Mouse (Mus musculus): ENCODE results near the gene Ttll11.

Ttll11 gene

DNA sequence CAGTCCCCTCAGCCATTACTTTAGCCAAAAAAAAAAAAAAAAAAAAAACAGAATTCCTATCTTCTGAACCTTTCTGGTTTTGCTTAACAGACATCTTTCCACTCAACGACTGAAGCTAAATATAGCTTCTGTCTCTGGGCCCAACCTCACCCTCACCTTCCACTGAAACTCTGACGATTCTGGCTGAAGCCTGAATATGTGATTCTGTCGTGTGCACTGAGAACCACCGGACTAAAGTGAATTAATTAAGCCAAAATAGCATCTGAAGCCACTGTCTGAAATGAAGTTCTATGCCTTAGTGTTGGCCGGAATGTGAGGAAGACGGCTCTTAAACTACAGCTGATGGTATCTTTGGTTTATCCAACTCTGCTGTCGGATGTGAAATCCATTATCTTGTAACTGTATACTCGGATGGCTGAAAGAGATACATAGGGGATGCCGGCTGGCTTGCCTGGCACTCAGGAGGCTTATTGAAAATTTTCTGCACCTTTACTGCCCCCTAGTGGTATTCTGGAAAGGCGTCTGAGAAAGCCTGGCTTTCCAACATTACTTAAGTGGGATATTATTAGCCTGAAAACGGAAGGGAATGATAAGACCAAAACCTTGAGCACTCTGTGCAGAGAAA lies 73.4 kb downstream of the Ttll11 start:
- in situ Hi-C loops (cut with MboI, MseI) = loop anchor here (5.0 to 10.0 kb wide), 3 partner anchors 171 to 361 kb away; no protein-coding TSS in a partner anchor

DNA sequence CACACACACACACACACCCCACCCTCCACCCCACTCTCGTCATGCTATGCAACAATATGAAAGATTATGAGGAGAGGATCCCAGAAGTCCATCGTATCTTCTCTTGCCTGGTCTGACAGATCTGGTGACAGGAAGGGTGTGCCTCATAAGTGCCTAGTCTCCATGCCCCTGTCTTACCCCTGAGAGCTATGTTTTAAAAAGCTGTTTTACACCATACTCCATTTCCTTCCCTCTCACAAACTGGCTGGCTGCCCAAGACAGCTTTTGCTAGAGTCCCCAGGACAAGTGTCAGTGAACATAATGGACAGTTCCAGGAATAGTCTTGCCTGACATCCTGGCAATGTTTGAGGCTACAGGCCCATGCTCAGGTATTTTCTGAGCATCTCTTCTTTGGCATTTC lies 78.9 kb downstream of the Ttll11 start:
- in situ Hi-C loops (cut with MboI, MseI) = loop anchor here (10.0 kb wide), 2 partner anchors 166 to 356 kb away; no protein-coding TSS in a partner anchor

DNA sequence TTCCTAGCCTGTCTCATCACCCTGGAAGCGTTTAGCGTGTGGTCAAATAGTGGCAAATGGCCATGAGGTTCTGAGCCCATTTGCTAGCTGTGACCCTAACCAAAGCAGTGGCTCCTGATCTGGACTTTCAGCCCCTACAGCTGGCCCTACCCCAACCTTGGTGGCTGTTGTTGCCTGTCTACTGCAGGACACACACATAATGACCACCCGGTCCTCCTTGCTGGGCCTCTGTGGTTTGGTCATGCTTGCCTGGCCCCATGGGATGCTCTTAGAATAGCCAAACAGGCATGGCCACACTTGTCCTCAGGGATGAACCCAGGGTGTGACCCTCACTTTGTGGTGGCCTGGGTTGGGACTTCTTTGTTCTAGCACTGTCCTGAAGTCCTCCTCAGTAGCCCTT lies 80.0 kb downstream of the Ttll11 start:
- in situ Hi-C loops (cut with MboI, MseI) = loop anchor here (10.0 kb wide), 2 partner anchors 165 to 355 kb away; no protein-coding TSS in a partner anchor

DNA sequence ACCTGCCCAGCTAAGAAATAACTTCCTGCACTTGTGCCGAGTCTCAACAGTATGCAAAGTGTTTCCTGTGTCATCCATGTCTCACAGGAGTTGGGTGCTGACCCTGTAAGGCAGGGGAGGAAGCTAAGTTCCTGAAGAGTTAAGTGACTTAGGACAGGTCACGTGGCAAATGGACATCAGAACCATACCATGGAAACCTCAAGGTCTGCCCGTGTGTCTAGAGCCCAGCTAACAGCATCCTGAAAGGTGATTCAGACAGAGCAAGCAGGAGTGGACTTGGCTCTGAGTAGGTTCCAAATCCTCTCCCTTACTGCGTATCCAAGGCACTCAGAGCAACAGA lies 80.6 kb downstream of the Ttll11 start:
- in situ Hi-C loops (cut with MboI, MseI) = no loop called here

DNA sequence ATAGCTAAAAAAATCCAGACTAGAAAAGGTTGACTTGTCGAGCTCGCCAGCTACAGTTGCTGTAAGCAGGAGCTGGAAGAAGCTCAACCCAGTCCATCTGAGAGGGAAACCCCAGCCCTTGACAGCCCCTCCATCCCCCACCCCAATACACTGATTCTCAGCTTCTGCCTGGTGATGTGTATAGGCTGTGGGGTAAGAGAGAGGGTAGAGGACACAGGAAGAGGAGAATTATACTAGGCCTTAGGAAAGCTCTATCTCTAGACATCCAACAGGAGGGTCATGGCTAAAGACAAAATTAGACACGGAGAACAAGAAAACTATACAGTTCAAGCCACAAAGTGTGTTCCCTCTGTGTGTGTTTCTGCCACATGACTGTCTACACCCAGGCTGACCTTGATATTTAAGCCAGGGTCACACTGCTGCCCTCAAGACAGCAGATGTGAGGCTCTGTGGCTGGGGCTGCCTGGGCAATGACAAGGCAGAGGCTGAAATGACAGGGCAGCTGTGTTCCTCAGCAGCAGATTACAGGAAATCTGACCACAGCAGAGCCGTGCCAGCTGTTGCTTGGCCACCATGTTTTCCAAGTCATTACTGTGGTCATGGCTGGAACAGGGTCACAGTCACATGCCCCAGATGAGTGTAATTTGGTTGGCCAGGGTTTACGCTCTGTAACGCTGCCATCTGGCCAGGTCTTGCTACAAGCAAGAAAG lies 81.1 kb downstream of the Ttll11 start:
- in situ Hi-C loops (cut with MboI, MseI) = no loop called here

DNA sequence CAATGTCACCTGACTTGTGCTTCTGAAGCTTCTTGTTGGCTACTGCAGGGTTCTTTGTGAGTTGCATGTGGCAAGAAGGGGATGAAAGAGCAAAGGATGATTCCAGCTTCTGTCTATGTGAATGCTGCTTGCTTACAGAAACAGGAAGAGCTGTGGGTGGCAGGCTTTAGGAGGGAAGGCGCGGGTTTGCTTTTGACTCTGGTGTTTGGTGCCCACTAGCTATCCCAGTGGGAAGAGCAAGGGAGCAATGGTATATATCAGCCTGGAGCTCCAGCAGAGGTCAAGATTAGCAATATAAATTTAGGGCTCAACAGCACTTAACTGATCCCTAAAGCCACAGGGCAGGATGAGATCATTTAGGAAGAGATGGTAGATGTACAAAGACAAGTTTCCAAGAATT lies 82.6 kb downstream of the Ttll11 start:
- in situ Hi-C loops (cut with MboI, MseI) = no loop called here

DNA sequence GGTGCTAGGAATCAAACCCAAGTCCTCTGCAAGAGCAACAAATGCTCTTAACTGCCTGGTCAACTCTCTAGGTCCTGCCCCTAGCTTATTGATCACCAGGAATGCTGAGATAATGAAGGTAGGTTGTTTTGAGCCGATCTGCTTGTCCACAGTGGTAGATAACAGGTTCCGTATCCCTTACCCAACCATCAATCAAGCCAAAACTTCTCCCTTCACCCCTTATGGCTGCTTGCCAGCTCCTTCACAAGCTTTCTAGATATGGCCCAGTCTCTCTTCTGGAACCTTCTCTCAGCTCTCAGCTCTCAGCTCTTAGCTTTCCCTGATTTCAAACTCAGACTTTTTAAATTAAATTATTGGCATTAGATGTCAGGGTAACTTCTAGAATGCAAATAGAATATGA lies 85.2 kb downstream of the Ttll11 start:
- in situ Hi-C loops (cut with MboI, MseI) = no loop called here

DNA sequence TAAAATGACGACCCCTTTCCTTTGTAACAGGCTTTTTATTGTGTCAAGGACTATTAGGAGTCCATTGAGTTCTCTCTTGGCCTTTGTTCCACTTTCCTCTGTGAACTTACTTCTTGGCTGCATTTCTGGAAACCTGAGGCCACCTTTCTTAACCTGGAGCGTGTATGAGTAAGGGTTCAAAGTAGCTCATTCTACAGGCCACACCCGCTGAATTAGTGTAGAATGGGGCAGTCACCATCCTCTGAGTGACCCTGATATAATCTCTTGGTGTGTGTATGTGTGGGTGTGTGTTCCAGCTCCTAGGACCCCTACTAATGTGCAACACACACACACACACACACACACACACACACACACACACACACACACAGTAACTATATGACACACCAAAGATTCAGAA lies 89.1 kb downstream of the Ttll11 start:
- in situ Hi-C loops (cut with MboI, MseI) = no loop called here

DNA sequence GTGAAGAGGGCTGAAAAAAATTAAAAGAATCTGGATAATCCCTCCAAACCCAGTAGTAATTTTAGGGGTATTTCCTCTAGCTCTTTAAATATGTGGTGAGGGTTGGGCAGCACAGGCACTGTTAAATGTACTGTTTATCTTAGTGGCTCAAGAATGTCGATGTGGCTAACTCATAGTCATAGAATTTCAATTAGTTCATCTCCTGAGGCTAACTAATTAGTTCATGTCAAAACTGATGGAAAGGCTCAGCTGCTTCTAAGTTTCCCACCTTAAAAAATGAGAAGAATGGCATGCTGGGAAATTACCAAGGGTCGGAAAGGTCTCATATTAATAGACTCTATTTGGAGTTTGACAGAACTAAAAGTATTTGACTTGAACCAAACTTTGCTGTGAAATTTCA lies 89.9 kb downstream of the Ttll11 start:
- in situ Hi-C loops (cut with MboI, MseI) = loop anchor here (10.0 kb wide), 1 partner anchor 1785 kb away; no protein-coding TSS in a partner anchor

DNA sequence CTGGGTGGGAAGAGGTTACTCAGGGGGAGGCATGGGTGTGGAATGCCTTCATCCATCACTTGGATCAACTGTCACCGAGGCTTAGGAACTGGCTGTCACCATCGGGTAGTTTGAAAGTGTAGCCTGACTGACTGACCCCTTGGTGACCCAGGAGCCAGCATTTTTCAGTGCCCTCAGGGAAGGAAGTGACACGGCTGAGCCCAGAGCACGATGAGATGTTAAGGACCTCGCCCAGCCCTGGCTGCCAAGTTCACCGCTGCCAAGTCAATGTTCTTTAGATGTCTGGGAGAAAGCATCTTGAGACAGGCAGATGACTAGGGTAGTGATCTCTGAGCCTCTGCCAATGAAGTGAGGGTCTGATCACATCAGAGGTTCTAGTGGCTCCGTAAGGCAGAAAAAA lies 95.4 kb downstream of the Ttll11 start:
- in situ Hi-C loops (cut with MboI, MseI) = loop anchor here (10.0 kb wide), 1 partner anchor 1791 kb away; no protein-coding TSS in a partner anchor

DNA sequence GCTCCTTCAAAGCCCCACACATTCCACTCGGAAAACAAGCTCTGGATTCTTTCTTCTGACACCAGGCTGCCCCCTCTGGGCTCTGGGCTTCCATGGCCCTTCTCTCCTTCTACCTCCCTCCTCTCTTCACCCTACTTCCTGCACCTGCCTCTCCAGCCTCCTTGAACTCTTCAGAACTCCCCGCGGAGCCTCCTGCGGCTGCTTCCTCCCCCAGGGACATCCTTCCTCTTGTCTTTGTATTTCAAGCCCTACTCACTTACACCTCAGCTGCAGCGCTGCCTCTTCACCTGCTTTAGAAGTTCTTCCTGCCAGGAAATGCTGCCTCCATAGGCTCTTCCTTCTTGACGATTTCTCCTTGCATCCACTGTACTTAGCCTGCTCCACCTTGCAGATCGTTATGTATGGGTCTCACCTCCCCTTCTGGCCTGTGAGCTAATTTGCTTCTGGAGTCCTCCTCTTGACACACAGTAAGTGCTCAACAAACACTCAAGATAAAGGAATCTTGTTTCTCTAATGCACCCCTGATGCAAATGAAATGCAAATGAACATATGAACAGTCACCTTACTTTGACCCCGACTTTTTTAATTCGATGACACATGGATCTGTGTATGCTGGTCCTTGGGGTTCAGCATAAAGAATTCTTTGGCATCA lies 97.3 kb downstream of the Ttll11 start:
- in situ Hi-C loops (cut with MboI, MseI) = loop anchor here (10.0 kb wide), 1 partner anchor 1792 kb away; no protein-coding TSS in a partner anchor

DNA sequence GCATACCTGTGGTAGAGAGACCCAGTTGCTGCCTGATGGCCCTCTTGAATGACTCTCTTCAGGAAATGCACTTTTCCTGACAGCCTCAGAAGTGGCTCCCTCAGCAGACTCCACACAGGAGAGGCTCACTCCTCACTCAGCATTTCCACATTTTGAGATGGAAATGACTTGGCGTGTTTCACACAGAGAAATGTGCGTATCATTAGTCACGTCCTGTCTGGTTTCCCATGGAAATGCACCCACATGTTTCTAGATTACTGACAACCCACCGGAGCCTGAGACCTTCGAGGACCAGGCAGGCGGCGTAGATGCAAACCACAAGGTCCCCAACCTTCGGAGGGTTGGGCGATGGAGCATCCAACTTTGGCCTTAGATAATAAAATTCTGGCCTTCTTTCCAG lies 97.8 kb downstream of the Ttll11 start:
- in situ Hi-C loops (cut with MboI, MseI) = loop anchor here (10.0 kb wide), 1 partner anchor 1793 kb away; no protein-coding TSS in a partner anchor

DNA sequence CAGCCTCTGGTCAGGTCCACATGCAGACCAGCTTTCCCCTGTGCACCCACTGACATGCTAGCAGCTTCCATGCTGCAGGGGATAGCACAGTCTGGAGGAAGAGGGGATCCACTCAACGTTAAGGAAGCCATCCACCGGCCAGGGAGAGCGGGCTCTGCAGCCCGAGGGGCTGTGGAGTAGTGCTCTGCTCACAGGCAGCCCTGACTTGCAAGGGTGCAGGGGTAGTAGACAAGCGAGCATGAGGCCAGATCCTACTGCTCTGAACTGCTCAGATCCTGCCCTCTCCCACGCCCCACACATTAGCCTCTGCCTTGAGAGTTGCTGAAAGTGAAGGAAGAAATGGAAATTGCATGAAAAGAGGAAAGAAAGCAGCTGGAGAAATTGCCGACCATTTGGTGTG lies 99.4 kb downstream of the Ttll11 start:
- in situ Hi-C loops (cut with MboI, MseI) = loop anchor here (10.0 kb wide), 1 partner anchor 1794 kb away; no protein-coding TSS in a partner anchor

DNA sequence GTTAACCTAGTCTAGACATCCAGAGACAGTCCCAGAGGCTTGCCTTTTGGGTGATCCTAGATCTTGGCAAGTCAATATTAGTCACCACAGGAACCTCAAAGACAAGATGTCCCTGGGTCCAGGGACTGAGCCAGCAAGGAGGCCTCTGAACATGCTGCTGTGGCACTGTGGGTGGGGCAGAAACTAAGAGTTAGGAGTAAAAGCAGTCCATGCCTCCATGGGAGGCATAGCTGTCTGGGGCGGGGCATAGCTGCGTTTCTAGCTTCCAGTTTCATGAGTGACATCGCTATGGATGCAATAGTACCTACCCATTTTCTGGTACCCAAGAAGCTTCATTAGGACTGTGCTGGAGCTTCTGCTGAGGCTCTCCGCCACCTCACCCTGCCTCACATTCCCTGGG lies 99.8 kb downstream of the Ttll11 start:
- in situ Hi-C loops (cut with MboI, MseI) = loop anchor here (10.0 kb wide), 1 partner anchor 1795 kb away; no protein-coding TSS in a partner anchor

DNA sequence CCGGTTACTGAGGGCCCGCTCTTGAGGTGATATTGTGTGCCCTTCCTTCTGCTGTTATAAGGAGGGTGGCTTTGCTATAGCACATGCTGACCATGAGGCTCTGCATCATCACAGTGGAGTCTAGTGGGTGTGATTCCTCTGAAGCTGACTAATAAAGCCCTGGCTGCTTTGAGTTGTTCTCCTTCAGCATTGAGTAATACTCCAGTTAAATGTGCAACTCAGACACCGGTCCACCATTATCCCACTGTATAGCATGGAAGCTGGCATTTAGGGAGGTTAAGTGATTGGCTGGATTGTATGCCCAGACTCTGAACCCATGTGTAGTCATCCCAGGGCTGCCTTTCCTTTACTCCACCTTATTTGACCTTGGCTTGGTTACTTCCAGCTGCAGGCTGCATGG lies 101.2 kb downstream of the Ttll11 start:
- in situ Hi-C loops (cut with MboI, MseI) = no loop called here

DNA sequence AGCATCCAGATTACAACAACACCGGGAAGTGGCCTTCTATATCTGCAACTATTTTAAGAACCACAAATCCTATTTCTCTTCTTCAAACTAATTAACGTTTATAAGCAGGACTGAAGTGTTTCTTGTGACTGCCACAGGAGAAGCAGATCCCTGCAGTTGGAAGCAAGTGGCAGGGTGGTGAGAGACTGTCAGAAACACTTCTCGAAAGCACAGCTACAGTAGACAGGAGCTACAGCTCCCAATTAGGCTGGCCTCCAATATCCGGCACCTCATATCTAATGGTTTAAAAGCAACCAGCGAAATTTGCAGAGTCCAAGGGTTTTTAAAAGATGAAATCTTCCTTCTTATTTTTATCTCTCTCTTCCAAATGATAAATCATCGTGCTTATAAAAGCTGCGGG lies 104.1 kb downstream of the Ttll11 start:
- in situ Hi-C loops (cut with MboI, MseI) = no loop called here

DNA sequence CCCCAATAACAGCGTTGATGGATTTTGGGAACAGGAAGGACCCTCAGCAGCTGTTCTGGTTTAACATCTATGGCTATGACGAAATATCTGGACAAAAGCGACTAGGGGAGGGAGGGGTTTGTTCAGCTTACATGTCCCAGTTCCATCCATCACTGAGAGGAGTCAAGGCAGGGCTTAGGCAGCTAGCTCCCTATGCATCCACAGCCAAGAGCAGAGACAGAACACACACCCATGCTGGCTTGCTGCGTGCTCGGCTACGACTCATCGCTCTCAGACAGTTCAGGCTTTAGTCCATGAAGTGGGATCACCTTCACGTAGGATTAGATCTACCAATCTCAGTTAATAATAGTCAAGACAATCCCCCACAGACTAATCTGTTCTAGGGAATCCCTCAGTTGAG lies 105.3 kb downstream of the Ttll11 start:
- in situ Hi-C loops (cut with MboI, MseI) = no loop called here

DNA sequence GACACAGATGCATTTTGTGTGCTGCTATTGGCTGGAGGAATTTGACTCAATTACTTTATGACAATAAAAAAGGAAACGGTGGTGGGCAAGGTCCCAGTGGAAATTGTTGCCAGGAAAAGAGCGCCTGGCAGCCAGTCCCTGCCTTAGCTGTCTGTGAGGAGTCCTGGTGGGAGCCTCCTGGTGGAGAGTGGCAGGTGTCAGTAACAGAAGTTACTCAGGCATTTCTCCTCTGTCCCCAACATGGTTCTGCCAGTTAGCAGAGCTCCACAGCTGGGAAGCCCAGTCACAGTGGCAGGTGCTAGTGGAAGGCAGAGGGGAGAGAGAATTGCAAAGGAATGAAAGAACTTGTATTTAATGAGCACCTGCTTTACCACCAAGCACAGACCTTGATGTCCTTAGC lies 110.5 kb downstream of the Ttll11 start:
- in situ Hi-C loops (cut with MboI, MseI) = no loop called here

DNA sequence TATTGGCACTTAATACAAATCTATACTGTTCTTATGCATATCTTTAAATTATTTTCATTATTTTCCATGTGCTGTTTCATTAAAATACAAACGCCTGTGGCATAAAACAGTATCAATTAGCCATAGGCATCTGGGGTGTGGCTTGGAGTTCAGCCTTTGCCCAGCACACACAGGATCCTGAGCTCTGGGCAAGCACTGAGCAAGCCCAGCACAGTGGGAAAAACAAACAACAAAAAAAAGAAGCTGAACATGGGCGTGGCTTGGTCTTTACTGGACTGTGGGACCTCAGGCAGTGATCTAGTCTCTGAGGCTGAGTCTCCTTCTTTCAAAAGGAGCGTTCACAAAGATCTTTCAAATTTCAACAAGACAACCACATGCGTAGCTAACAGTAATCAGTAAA lies 116.4 kb downstream of the Ttll11 start:
- in situ Hi-C loops (cut with MboI, MseI) = loop anchor here (5.0 kb wide), 1 partner anchor 64 kb away; no protein-coding TSS in a partner anchor

DNA sequence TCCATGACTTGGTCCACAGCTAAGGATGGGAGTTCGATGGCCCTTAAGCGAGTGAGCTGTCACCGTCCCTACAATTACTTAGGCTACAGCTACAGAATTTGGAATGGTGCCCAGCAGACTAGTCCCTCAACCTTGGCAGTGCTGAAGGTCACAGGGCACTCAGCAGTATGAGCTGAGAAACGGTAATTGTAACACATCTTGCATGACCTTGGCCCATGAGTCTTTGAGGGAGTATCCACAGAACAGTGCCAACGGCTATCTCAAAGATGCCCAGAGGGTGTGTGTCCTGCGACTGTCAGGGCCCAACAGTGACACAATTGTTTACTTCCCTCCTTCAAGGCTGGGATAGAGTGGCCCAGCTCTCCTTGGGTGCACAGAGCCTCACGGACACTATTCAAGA lies 118.5 kb downstream of the Ttll11 start:
- in situ Hi-C loops (cut with MboI, MseI) = loop anchor here (5.0 kb wide), 1 partner anchor 66 kb away; no protein-coding TSS in a partner anchor

DNA sequence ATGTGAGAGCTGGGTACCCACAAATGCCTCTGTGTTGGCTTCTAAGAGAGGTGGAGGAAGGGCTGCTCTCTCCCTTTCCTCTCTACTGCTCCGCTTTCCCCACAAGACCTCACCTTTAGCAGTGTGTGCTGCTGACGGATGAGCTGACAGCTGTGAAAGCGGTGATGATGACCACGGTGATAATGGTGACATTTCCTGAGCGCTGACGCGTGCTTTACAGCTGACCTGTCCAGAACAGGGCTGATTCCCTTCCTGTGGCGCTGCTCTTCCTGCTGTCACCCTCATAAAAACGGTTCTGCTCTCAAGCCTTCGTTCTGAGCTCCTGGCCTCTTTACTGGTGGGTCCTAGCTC lies 119.3 kb downstream of the Ttll11 start:
- in situ Hi-C loops (cut with MboI, MseI) = loop anchor here (5.0 kb wide), 1 partner anchor 67 kb away; no protein-coding TSS in a partner anchor

DNA sequence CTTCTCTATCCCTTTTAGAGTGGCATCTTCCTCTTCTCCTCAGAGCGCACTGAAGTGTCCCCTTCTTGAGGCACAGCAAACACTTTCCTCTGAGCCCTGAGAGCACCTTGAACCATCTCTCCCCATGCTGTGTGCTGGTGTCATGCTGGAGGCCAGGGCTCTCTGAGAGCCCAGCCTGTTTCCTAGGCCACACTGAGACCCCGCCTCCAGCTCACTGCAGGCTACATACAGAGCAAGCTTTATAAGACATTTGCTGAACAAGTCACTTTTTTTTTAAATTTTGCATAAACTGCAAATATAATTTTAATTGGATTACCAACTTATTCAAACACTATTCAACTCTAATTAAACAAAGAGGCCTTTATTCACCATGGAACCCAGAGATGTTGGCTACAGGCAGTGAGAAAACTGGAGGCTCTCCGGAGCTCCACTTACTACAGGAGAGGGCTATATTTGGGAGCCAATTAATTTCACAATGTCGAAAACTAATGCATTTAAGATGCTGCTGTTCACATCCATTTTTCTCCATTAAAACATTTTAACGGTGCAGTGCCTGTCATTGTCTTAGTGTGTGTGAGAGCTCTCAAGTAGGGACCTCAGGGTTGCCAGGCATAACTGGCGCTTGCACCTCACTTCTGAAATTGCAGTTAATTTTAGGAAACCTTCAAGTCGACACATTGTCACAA lies 119.9 kb downstream of the Ttll11 start:
- in situ Hi-C loops (cut with MboI, MseI) = loop anchor here (5.0 kb wide), 1 partner anchor 67 kb away; no protein-coding TSS in a partner anchor
